Mouse (Mus musculus) regulatory T cell (primary cell): ENCODE results near the gene Cul1.

Experiments used
- in situ Hi-C: fragments of 300-600 bp; cut with MboI, MseI; formaldehyde crosslinking; loops from one replicate; pipeline ENCODE4 v1.15.1; 2025; ENCODE audit warnings: high pct_unique_total_duplicates

Cul1 gene

GRCm38 (mm10) chr6:47472444-47472843, 19.2 kb downstream of the Cul1 start:
- in situ Hi-C loops: loop anchor here (10.0 kb wide), 1 partner anchor 292 kb away; no protein-coding TSS in a partner anchor

- in situ Hi-C loops: no loop called here
Measured at GRCm38 (mm10) chr6:47482027-47482426, 28.8 kb downstream of the Cul1 start.

- in situ Hi-C loops: no loop called here
Measured at GRCm38 (mm10) chr6:47494562-47494961, 41.4 kb downstream of the Cul1 start.

- in situ Hi-C loops: no loop called here
Measured at GRCm38 (mm10) chr6:47520030-47520429, 66.8 kb downstream of the Cul1 start.

- in situ Hi-C loops: no loop called here
Measured at GRCm38 (mm10) chr6:47522431-47522830, 69.2 kb downstream of the Cul1 start.

GRCm38 (mm10) chr6:47525041-47525440, 71.8 kb downstream of the Cul1 start:
- in situ Hi-C loops: no loop called here

- in situ Hi-C loops: no loop called here
Measured at GRCm38 (mm10) chr6:47526446-47526845, 73.2 kb downstream of the Cul1 start.

GRCm38 (mm10) chr6:47527129-47527528, 73.9 kb downstream of the Cul1 start:
- in situ Hi-C loops: no loop called here

- in situ Hi-C loops: no loop called here
Measured at GRCm38 (mm10) chr6:47527655-47528054, 74.5 kb downstream of the Cul1 start.

GRCm38 (mm10) chr6:47532547-47532946, 79.3 kb downstream of the Cul1 start:
- in situ Hi-C loops: no loop called here

- in situ Hi-C loops: no loop called here
Measured at GRCm38 (mm10) chr6:47535333-47535732, 82.1 kb downstream of the Cul1 start.

- in situ Hi-C loops: no loop called here
Measured at GRCm38 (mm10) chr6:47552280-47552679, 99.1 kb downstream of the Cul1 start.

- in situ Hi-C loops: no loop called here
Measured at GRCm38 (mm10) chr6:47559287-47559686, 106.1 kb downstream of the Cul1 start.

GRCm38 (mm10) chr6:47560407-47560806, 107.2 kb downstream of the Cul1 start:
- in situ Hi-C loops: no loop called here

GRCm38 (mm10) chr6:47560846-47561245, 107.6 kb downstream of the Cul1 start:
- in situ Hi-C loops: no loop called here

- in situ Hi-C loops: no loop called here
Measured at GRCm38 (mm10) chr6:47561426-47561825, 108.2 kb downstream of the Cul1 start.

GRCm38 (mm10) chr6:47565326-47566035, 112.3 kb downstream of the Cul1 start:
- in situ Hi-C loops: loop anchor here (5.0 kb wide), 2 partner anchors 67 to 88 kb away; no protein-coding TSS in a partner anchor

- in situ Hi-C loops: no loop called here
Measured at GRCm38 (mm10) chr6:47572887-47573286, 119.7 kb downstream of the Cul1 start.
